Mouse (Mus musculus) lung, adult 18-20 months (tissue): ENCODE results near the gene Sipa1l3.

ENCODE experiments used
- DNase-seq, 2 experiments: peaks; one replicate each; pipeline ENCODE4 v3.0.0; 2022; ENCODE audit warnings: mixed read lengths in 2 of 2

Gene Sipa1l3

DNA sequence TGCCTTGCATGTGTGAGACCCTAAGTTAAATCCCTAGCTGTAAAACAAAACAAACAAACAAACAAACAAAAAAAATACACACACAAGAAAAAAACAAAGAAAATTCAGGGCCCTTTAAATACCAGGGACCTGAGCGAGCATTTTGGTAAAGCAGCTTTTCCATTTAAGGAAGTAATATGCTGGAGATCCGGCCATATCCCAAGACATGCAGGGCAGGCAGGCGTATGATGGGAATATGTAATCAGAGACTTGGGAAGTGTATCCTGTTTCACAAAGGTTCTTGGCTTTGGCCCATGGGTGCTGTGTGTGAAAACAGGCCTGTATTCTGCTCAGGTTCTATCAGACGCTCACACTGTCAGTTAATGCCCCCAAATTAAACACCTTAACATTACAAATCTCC is 240.9 kb downstream of the Sipa1l3 start:
- DNase-seq, result no peak

DNA sequence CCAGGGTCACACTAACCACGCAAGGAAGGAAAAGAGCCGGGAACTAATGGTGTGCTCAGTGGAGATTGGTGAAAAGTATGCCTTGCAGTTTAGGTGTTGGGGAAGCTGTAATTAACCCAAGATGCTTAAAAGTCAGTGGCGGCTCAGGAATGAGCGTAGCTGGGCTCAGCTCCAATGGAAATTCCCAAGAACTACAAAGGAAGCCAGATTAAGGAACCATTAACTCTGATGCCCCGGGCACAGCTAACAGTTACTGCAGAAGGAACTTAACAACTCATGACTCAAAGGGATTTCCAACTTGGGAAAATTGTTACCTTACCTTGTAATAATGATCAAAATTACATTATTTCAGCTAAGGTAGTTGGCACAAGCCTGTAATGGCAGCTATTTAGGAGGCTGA is 241.7 kb downstream of the Sipa1l3 start:
- no peak for DNase-seq

DNA sequence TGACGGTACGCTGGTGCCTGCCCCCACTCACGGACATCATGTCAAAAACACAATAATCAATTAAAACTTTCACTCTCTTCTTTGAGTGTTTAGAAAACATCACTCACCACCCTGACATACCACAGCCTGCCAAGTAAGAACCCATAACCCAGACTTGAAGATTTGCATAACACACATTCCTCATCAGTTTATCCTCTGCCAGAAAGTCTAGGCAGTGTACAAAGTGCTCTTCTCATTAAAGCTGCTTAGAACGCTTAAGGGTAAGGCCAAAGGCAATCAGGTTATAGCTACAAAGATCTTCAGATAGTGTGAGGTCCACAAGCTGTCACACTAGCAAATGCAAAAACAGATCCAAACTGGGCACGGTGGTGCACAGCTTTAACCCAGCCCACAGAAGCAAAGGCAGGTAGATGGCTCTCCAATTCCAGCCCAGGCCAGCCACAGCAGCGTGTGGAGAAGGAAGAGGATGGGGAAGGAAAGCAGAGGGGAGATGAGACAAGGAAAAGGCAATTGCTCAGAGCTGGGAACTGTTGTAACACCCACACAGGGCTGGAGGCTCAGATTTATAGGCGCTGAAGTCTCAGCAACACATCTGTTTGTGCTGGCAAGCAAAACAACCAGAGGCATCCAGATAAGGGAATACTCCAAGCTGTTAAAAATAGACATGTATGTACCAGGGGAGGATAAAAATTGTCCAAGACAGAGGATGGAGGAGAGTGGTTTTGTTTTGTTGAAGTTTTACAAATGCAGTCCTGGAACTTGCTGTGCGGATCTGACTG is 246.6 kb downstream of the Sipa1l3 start:
- DNase-seq, result no peak

DNA sequence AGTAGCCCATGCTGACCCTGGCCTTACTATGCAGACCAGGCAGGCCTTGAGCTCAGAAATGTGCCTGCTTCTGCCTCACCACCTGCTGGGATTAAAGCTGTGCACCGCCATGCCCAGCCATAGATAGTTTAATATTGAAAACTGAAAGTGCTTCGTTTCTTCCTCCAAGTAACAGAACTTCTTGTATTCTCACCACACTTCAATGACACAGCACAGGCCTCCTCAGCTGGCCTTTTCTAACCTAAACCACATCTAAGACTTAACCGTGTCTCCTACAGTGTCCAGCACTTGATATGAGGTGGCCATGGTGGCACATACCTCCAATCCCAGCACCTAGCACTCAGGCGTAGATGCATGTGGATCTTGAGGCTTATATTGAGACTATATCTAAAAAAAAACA is 248.0 kb downstream of the Sipa1l3 start:
- no peak for DNase-seq
